ENCODE assay signal across 11 mouse cellular contexts in genomic region chr13:54797356-54797755, GRCm38 (mm10). TPM values are rescaled to one million over a fixed set of nuclear protein-coding genes. Genes with fewer than 3 reads are reported as not detected.
DNase-seq lines count a peak whose midpoint lies in the region; ATAC-seq and TF ChIP-seq lines count a peak whose summit lies in the region.
"Had no signal": no experiment of that assay in that cellular context is flagged by ENCODE, and none has a peak within 500 bp of the region (broad histone marks: within the 10 kb centered on the region; RNA-seq: fewer than 3 reads in every experiment).

No protein-coding gene starts in this region.

- no peak overlapping the region for H3K9ac ChIP-seq in heart, postnatal 0 days (replicated peaks; ENCODE audit: low read depth, low read length)
- H3K9ac ChIP-seq in heart, embryonic 12.5 days = no peak overlapping the region
- no peak overlapping the region for H3K9ac ChIP-seq in stomach, postnatal 0 days (ENCODE audit: low read length)
- H3K9ac ChIP-seq: embryonic facial prominence, embryonic 13.5 days had no signal

- no peak overlapping the region for H3K27ac ChIP-seq in heart, postnatal 0 days (ENCODE audit: low read depth)
- no peak overlapping the region for H3K27ac ChIP-seq in heart, embryonic 12.5 days (ENCODE audit: poor library complexity, severe bottlenecking)
- H3K27ac ChIP-seq in thymus, adult 2 months (ENCODE audit: control insufficient read depth, insufficient read depth, low read length) = no peak overlapping the region
- no peak overlapping the region for H3K27ac ChIP-seq in limb, embryonic 10.5 days
- no peak overlapping the region for H3K27ac ChIP-seq in stomach, postnatal 0 days (replicated peaks)
- H3K27ac ChIP-seq: embryonic facial prominence, embryonic 13.5 days had no signal

- TF ChIP-seq EP300 in heart, postnatal 0 days (IDR thresholded peaks at IDR 0.05; ENCODE audit: low read depth) = no peak
- TF ChIP-seq EP300 in stomach, postnatal 0 days (optimal IDR thresholded peaks at IDR 0.05) = no peak

- no peak overlapping the region for H3K4me3 ChIP-seq in heart, postnatal 0 days (ENCODE audit: low read depth, low read length)
- no peak overlapping the region for H3K4me3 ChIP-seq in heart, embryonic 12.5 days
- H3K4me3 ChIP-seq in thymus, adult 2 months (ENCODE audit: control insufficient read depth, insufficient read depth, low read length) = no peak overlapping the region
- H3K4me3 ChIP-seq in limb, embryonic 10.5 days = no peak overlapping the region
- no peak overlapping the region for H3K4me3 ChIP-seq in stomach, postnatal 0 days (ENCODE audit: low read depth, low read length)
- H3K4me3 ChIP-seq: embryonic facial prominence, embryonic 13.5 days had no signal

- no peaks in the 10 kb centered on the region for H3K4me1 ChIP-seq in heart, postnatal 0 days (ENCODE audit: control insufficient read depth, insufficient read depth)
- no peaks in the 10 kb centered on the region for H3K4me1 ChIP-seq in heart, embryonic 12.5 days (replicated peaks)
- no peaks in the 10 kb centered on the region for H3K4me1 ChIP-seq in thymus, adult 2 months (replicated peaks; ENCODE audit: control insufficient read depth, insufficient read depth, low read length)
- peaks cover 12% of the 10 kb centered on the region for H3K4me1 ChIP-seq in limb, embryonic 10.5 days
- no peaks in the 10 kb centered on the region for H3K4me1 ChIP-seq in stomach, postnatal 0 days (replicated peaks; ENCODE audit: control insufficient read depth, insufficient read depth)

- no peak for ATAC-seq in heart, postnatal 0 days (ENCODE audit: insufficient read depth, low read depth)
- no peak for ATAC-seq in heart, embryonic 12.5 days (ENCODE audit: insufficient number of reproducible peaks, low FRiP score)
- 0 out of 2 replicates have a peak, but pooled peaks have one; percentile 10 for ATAC-seq in stomach, postnatal 0 days (ENCODE audit: low FRiP score, low TSS enrichment)
- ATAC-seq in inflammation-experienced regulatory T-cells, adult 6 months = no peak

- 41% methylated on average over 4 of the region's 4 CpGs for WGBS in heart, postnatal 0 days
- WGBS in heart, embryonic 12.5 days = 39% methylated on average over 4 of the region's 4 CpGs
- 41% methylated on average over 4 of the region's 4 CpGs for WGBS in thymus, adult 2 months
- WGBS in limb, embryonic 10.5 days = 45% methylated on average over 4 of the region's 4 CpGs
- WGBS in stomach, postnatal 0 days = 44% methylated on average over 4 of the region's 4 CpGs

- no peaks in the 10 kb centered on the region for H3K36me3 ChIP-seq in heart, postnatal 0 days (replicated peaks; ENCODE audit: control insufficient read depth, insufficient read depth, low read length)
- H3K36me3 ChIP-seq in heart, embryonic 12.5 days = no peaks in the 10 kb centered on the region
- H3K36me3 ChIP-seq in thymus, adult 2 months (ENCODE audit: control insufficient read depth, insufficient read depth, low read length) = no peaks in the 10 kb centered on the region
- no peaks in the 10 kb centered on the region for H3K36me3 ChIP-seq in limb, embryonic 10.5 days
- no peaks in the 10 kb centered on the region for H3K36me3 ChIP-seq in stomach, postnatal 0 days (ENCODE audit: control insufficient read depth, insufficient read depth, low read length)
- H3K36me3 ChIP-seq: embryonic facial prominence, embryonic 13.5 days had no signal

- no peaks in the 10 kb centered on the region for H3K9me3 ChIP-seq in heart, postnatal 0 days (replicated peaks; ENCODE audit: control insufficient read depth, low read length)
- H3K9me3 ChIP-seq in heart, embryonic 12.5 days (replicated peaks) = no peaks in the 10 kb centered on the region
- no peaks in the 10 kb centered on the region for H3K9me3 ChIP-seq in limb, embryonic 10.5 days (replicated peaks)
- H3K9me3 ChIP-seq in stomach, postnatal 0 days (ENCODE audit: control insufficient read depth, low read length) = no peaks in the 10 kb centered on the region
- H3K9me3 ChIP-seq: embryonic facial prominence, embryonic 13.5 days had no signal

- no peak for TF ChIP-seq POLR2A in thymus, adult 2 months (IDR thresholded peaks at IDR 0.05; ENCODE audit: control insufficient read depth, extremely low read depth, insufficient read depth, low read length, poor library complexity)

- TF ChIP-seq CTCF in heart, postnatal 0 days (IDR thresholded peaks at IDR 0.05; ENCODE audit: low read depth) = peak; percentile 86
- TF ChIP-seq CTCF in thymus, adult 2 months (IDR thresholded peaks at IDR 0.05; ENCODE audit: borderline replicate concordance, control insufficient read depth, extremely low read depth, insufficient read depth, low read length, poor library complexity) = no peak
- TF ChIP-seq CTCF in stomach, postnatal 0 days (IDR thresholded peaks at IDR 0.05; ENCODE audit: low read depth) = peak; percentile 95

- DNase-seq in heart, postnatal 0 days (ENCODE audit: low spot score) = peak; percentile 57
- DNase-seq in thymus, adult 2 months = peak; percentile 18
- no peak for DNase-seq in thymus, adult 18-20 months
- DNase-seq in c-Kit-positive CD71-positive TER-119-positive erythroid progenitor cells, embryonic 14.5 days (ENCODE audit: low spot score) = peak; percentile 27
- DNase-seq in limb, embryonic 10.5 days (ENCODE audit: low spot score) = peak; percentile 57
- no peak for DNase-seq in stomach, postnatal 0 days (ENCODE audit: low spot score)

- no peak overlapping the region for H3K4me2 ChIP-seq in heart, postnatal 0 days (ENCODE audit: low read depth, low read length)
- H3K4me2 ChIP-seq in heart, embryonic 12.5 days = no peak overlapping the region
- no peak overlapping the region for H3K4me2 ChIP-seq in stomach, postnatal 0 days (replicated peaks; ENCODE audit: low read depth)
- H3K4me2 ChIP-seq: embryonic facial prominence, embryonic 13.5 days had no signal

- H3K27me3 ChIP-seq in heart, postnatal 0 days (ENCODE audit: control insufficient read depth, insufficient read depth, low read length) = peaks cover 15% of the 10 kb centered on the region
- peaks cover 60% of the 10 kb centered on the region for H3K27me3 ChIP-seq in heart, embryonic 12.5 days (replicated peaks)
- no peaks in the 10 kb centered on the region for H3K27me3 ChIP-seq in thymus, adult 2 months (ENCODE audit: control insufficient read depth, insufficient read depth, low read length)
- H3K27me3 ChIP-seq in limb, embryonic 10.5 days (ENCODE audit: low read depth, poor library complexity, severe bottlenecking) = peaks cover 50% of the 10 kb centered on the region
- H3K27me3 ChIP-seq in stomach, postnatal 0 days (ENCODE audit: control insufficient read depth, insufficient read depth, low read length) = no peaks in the 10 kb centered on the region

RNA-seq across cellular contexts. Expression of gene Tspan17, which starts 8.2 kb away (rescaled TPM):
- 4.5 and 7.6 TPM in 2 replicates for total RNA-seq in heart, postnatal 0 days (2014; rRNA removed; ENCODE audit: low replicate concordance)
- polyA plus RNA-seq in heart, postnatal 0 days (2015; fragmentation: Nextera tagmentation; extraction: Ambion mirVana) = 7.5 and 9.3 TPM in 2 replicates
- 3.1 and 5.8 TPM in 2 replicates for polyA plus RNA-seq in heart, embryonic 12.5 days (2016; fragmentation: Nextera tagmentation; extraction: Ambion mirVana)
- polyA plus RNA-seq in thymus, adult 2 months (2012; rRNA removed) = 6.3 and 6.4 TPM in 2 replicates
- polyA plus RNA-seq in limb, embryonic 10.5 days (2016; fragmentation: Nextera tagmentation; extraction: Ambion mirVana) = 2.0 and 3.3 TPM in 2 replicates
- polyA plus RNA-seq in stomach, postnatal 0 days (2015; fragmentation: Nextera tagmentation; extraction: Ambion mirVana) = 15.4 and 16.8 TPM in 2 replicates
- 1 to 10 TPM; 1.5 to 6.7 (median 2.2) TPM for polyA plus RNA-seq in inflammation-experienced regulatory T-cells, adult 6 months (2017; shearing (Covaris generic))

RNA-seq across cellular contexts. Expression of gene Eif4e1b, which starts 13.6 kb away (rescaled TPM):
- total RNA-seq in heart, postnatal 0 days (2014; rRNA removed; ENCODE audit: low replicate concordance) = not detected in 2 replicates
- polyA plus RNA-seq in heart, postnatal 0 days (2015; fragmentation: Nextera tagmentation; extraction: Ambion mirVana) = not detected in 2 replicates
- polyA plus RNA-seq in heart, embryonic 12.5 days (2016; fragmentation: Nextera tagmentation; extraction: Ambion mirVana) = not detected in 2 replicates
- polyA plus RNA-seq in thymus, adult 2 months (2012; rRNA removed) = not detected in 2 replicates
- not detected in 2 replicates for polyA plus RNA-seq in limb, embryonic 10.5 days (2016; fragmentation: Nextera tagmentation; extraction: Ambion mirVana)
- polyA plus RNA-seq in stomach, postnatal 0 days (2015; fragmentation: Nextera tagmentation; extraction: Ambion mirVana) = not detected in 2 replicates
- not detected for polyA plus RNA-seq in inflammation-experienced regulatory T-cells, adult 6 months (2017; shearing (Covaris generic))
- total RNA-seq: layer of hippocampus, postnatal 25 days had no signal
- polyA plus RNA-seq: embryonic facial prominence, embryonic 13.5 days; neural tube, embryonic 14.5 days had no signal

RNA-seq across cellular contexts. Expression of gene Sncb, which starts 31.0 kb away (rescaled TPM):
- total RNA-seq in heart, postnatal 0 days (2014; rRNA removed; ENCODE audit: low replicate concordance) = not detected in 2 replicates
- not detected in 2 replicates for polyA plus RNA-seq in heart, postnatal 0 days (2015; fragmentation: Nextera tagmentation; extraction: Ambion mirVana)
- 0.18 and 0.37 TPM in 2 replicates for polyA plus RNA-seq in heart, embryonic 12.5 days (2016; fragmentation: Nextera tagmentation; extraction: Ambion mirVana)
- polyA plus RNA-seq in thymus, adult 2 months (2012; rRNA removed) = 0.53 and 1.6 TPM in 2 replicates
- not detected in 2 replicates for polyA plus RNA-seq in limb, embryonic 10.5 days (2016; fragmentation: Nextera tagmentation; extraction: Ambion mirVana)
- 0.29 and 0.61 TPM in 2 replicates for polyA plus RNA-seq in stomach, postnatal 0 days (2015; fragmentation: Nextera tagmentation; extraction: Ambion mirVana)
- polyA plus RNA-seq in inflammation-experienced regulatory T-cells, adult 6 months (2017; shearing (Covaris generic)) = 1 to 10 TPM in 1 of 3 experiments, under 1 TPM in 1, not detected in 1; 0.87 to 2.3 TPM

RNA-seq across cellular contexts. Expression of gene Gprin1, which starts 47.7 kb away (rescaled TPM):
- not detected in 2 replicates for total RNA-seq in heart, postnatal 0 days (2014; rRNA removed; ENCODE audit: low replicate concordance)
- polyA plus RNA-seq in heart, postnatal 0 days (2015; fragmentation: Nextera tagmentation; extraction: Ambion mirVana) = 0.03 TPM in 1 of 2 replicates, not detected in the other
- 0.22 and 0.27 TPM in 2 replicates for polyA plus RNA-seq in heart, embryonic 12.5 days (2016; fragmentation: Nextera tagmentation; extraction: Ambion mirVana)
- 0.18 and 0.19 TPM in 2 replicates for polyA plus RNA-seq in thymus, adult 2 months (2012; rRNA removed)
- polyA plus RNA-seq in limb, embryonic 10.5 days (2016; fragmentation: Nextera tagmentation; extraction: Ambion mirVana) = 0.24 and 0.54 TPM in 2 replicates
- 0.27 and 0.31 TPM in 2 replicates for polyA plus RNA-seq in stomach, postnatal 0 days (2015; fragmentation: Nextera tagmentation; extraction: Ambion mirVana)
- not detected for polyA plus RNA-seq in inflammation-experienced regulatory T-cells, adult 6 months (2017; shearing (Covaris generic))

Comparison
In these comparisons a context has a peak if more than half of its experiments do, and no peak if none do; other contexts are left out.
1. DNase-seq: peak in heart, postnatal 0 days (single experiment), thymus, adult 2 months (single experiment), c-Kit-positive CD71-positive TER-119-positive erythroid progenitor cells, embryonic 14.5 days (single experiment) and limb, embryonic 10.5 days (single experiment); none in thymus, adult 18-20 months (0 of 2) and stomach, postnatal 0 days (single experiment).